Mouse (Mus musculus): ENCODE data around the gene Cog1. TPM values are rescaled to one million over a fixed set of nuclear protein-coding genes. Genes with fewer than 3 reads are reported as not detected.
A peak's percentile ranks its signal among the peaks of the same experiment; 100 is the strongest.

Gene Cog1
- polyA plus RNA-seq, 1 experiment from 2014 or later: 28.8 TPM

DNA sequence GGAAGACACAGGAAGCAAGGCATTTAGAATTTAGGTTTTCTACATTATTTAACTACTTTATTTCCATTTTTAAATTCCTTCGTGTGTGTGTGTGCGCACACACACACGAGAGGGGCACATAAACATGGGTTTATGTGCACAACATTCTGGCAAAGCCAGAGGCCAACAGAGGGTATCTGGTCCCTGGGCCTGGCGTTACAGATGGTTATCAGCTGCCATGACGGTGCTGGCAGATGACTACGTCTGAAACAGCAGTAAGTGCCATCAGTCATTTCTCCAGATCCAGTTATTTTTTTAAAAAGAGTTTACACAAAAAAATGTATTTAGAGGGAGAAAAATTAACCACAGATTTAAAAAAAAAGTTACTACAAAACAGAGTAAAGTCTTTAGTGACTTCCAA lies 17.2 kb downstream of the Cog1 start:
- WGBS: 87% methylated on average over 6 of the region's 6 CpGs
- Histone ChIP-seq H3K4me1 (ENCODE audit: control insufficient read depth, insufficient read depth, low read length) (no peaks in the 10 kb centered on the region; the same call in 1 of the 2 replicates), H3K36me3 (ENCODE audit: control insufficient read depth, insufficient read depth, low read length) (peaks cover 55% of the 10 kb centered on the region), H3K27me3 (replicated peaks; ENCODE audit: control insufficient read depth, insufficient read depth, low read length) (no peaks in the 10 kb centered on the region), H3K27ac (ENCODE audit: low read depth, low read length) (no peak overlapping the region), H3K9ac (ENCODE audit: low read length) (no peak overlapping the region), H3K4me3 (ENCODE audit: low read depth, low read length) (no peak overlapping the region), H3K4me2 (ENCODE audit: low read length) (no peak overlapping the region), H3K9me3 (replicated peaks; ENCODE audit: control insufficient read depth, low read length) (no peaks in the 10 kb centered on the region)
- no peak for DNase-seq (ENCODE audit: low spot score)
- ATAC-seq: no peak

DNA sequence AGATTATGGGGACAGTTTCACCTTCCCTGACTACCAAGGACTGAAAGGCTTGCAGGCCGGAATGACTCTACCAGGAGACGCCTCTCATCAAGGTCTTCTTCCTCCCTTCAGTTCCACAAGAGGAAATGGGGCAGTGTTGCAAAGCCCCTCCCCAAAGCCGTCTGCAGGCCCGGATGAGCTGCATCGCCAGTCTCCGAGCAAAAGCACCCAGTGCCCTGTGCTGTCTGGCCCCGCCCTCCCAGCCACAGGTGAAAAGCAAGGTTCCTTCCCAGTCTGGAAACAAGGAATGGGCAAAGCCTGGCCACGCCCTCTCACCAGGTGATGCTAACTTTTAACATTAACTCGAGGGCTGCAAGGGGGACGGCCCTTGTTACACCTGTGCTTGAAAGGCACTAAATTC lies 17.7 kb downstream of the Cog1 start:
- Histone ChIP-seq H3K9me3 (replicated peaks; ENCODE audit: control insufficient read depth, low read length) (no peaks in the 10 kb centered on the region), H3K4me2 (ENCODE audit: low read length) (no peak overlapping the region), H3K27me3 (replicated peaks; ENCODE audit: control insufficient read depth, insufficient read depth, low read length) (no peaks in the 10 kb centered on the region), H3K27ac (ENCODE audit: low read depth, low read length) (peak overlapping the region; percentile 27; the same call in 1 of the 2 replicates), H3K4me3 (ENCODE audit: low read depth, low read length) (no peak overlapping the region), H3K9ac (ENCODE audit: low read length) (no peak overlapping the region), H3K36me3 (ENCODE audit: control insufficient read depth, insufficient read depth, low read length) (peaks cover 55% of the 10 kb centered on the region), H3K4me1 (ENCODE audit: control insufficient read depth, insufficient read depth, low read length) (no peaks in the 10 kb centered on the region; the same call in 1 of the 2 replicates)
- WGBS: 66% methylated on average over 10 of the region's 10 CpGs
- ATAC-seq (no peak), DNase-seq (ENCODE audit: low spot score) (no peak)

DNA sequence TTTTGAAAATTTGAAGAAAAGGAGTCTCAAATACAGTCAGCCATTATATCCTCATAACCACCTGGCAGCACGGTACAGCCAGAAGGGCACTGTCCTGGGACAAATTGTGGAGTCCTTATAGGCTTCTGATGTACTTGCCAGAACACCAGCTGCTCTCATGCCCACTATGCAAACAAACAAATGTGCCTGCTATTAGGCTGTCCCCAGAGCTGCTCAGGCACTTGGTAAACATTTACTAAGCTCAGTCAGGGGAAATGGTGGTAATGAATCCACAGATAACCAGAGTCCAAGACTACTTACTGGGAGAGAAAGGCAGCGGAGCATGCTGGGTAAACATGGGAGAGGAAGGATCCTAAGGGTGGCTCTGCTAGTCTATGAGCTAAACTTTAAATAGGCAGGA lies 18.2 kb downstream of the Cog1 start:
- H3K4me3 ChIP-seq (ENCODE audit: low read depth, low read length): no peak overlapping the region
- DNase-seq (ENCODE audit: low spot score): peak; percentile 43
- no peak overlapping the region for H3K4me2 ChIP-seq (ENCODE audit: low read length)
- no peaks in the 10 kb centered on the region; the same call in 1 of the 2 replicates for H3K4me1 ChIP-seq (ENCODE audit: control insufficient read depth, insufficient read depth, low read length)
- WGBS: 69% methylated on average over 2 of the region's 2 CpGs
- H3K27me3 ChIP-seq (replicated peaks; ENCODE audit: control insufficient read depth, insufficient read depth, low read length): no peaks in the 10 kb centered on the region
- ATAC-seq: no peak
- no peak overlapping the region for H3K9ac ChIP-seq (ENCODE audit: low read length)
- peaks cover 51% of the 10 kb centered on the region for H3K36me3 ChIP-seq (ENCODE audit: control insufficient read depth, insufficient read depth, low read length)
- no peaks in the 10 kb centered on the region for H3K9me3 ChIP-seq (replicated peaks; ENCODE audit: control insufficient read depth, low read length)
- H3K27ac ChIP-seq (ENCODE audit: low read depth, low read length): no peak overlapping the region

DNA sequence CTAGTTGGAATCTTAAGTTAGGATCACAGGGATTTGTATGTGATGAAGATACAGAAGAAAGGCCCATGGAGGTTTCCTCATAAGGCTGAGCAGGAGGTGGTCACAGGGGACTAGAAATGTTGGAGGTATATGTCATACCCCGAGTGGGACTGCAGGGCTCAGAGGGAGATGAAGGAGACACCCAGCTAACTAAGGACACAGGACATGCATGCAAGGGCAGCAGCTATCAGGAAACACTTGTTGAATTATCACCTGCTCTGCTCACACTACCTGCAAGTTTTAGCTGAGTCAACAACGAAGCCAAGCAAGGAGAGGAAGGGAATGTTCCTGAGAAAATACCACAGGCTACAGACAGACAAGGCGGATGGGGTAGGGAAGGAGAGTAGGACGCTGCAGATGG lies 18.7 kb downstream of the Cog1 start:
- H3K4me2 ChIP-seq (ENCODE audit: low read length): no peak overlapping the region
- no peak for DNase-seq (ENCODE audit: low spot score)
- no peak for ATAC-seq
- H3K4me1 ChIP-seq (ENCODE audit: control insufficient read depth, insufficient read depth, low read length): no peaks in the 10 kb centered on the region; the same call in 1 of the 2 replicates
- H3K4me3 ChIP-seq (ENCODE audit: low read depth, low read length): no peak overlapping the region
- H3K9me3 ChIP-seq (replicated peaks; ENCODE audit: control insufficient read depth, low read length): no peaks in the 10 kb centered on the region
- H3K27me3 ChIP-seq (replicated peaks; ENCODE audit: control insufficient read depth, insufficient read depth, low read length): no peaks in the 10 kb centered on the region
- H3K36me3 ChIP-seq (ENCODE audit: control insufficient read depth, insufficient read depth, low read length): peaks cover 46% of the 10 kb centered on the region
- H3K9ac ChIP-seq (ENCODE audit: low read length): no peak overlapping the region
- no peak overlapping the region for H3K27ac ChIP-seq (ENCODE audit: low read depth, low read length)
- 87% methylated on average over 4 of the region's 4 CpGs for WGBS

DNA sequence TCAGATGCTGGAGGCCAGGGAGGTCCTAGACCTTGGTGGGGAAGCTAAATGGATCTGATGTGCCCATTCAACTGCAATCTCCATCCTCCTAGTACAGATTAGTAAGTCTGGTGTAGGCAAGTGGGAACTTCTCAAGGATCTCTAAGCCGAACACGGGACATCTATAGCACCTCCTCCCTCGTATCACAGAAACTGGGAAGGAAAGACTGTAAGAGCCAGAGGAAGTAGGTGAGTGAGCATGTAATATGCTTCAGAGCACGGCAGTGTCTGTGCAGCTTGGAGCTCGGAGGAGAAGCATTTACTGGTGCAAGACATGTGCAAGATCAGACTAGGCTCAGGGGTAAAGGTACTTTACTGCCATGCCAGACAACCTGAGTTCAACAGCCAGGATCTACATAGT lies 19.9 kb downstream of the Cog1 start:
- no peaks in the 10 kb centered on the region for H3K27me3 ChIP-seq (replicated peaks; ENCODE audit: control insufficient read depth, insufficient read depth, low read length)
- peaks cover 43% of the 10 kb centered on the region for H3K36me3 ChIP-seq (ENCODE audit: control insufficient read depth, insufficient read depth, low read length)
- no peak overlapping the region for H3K4me2 ChIP-seq (ENCODE audit: low read length)
- WGBS: 93% methylated on average over 5 of the region's 5 CpGs
- DNase-seq (ENCODE audit: low spot score): no peak
- H3K4me1 ChIP-seq (ENCODE audit: control insufficient read depth, insufficient read depth, low read length): no peaks in the 10 kb centered on the region; the same call in 1 of the 2 replicates
- H3K4me3 ChIP-seq (ENCODE audit: low read depth, low read length): no peak overlapping the region
- no peak for ATAC-seq
- no peaks in the 10 kb centered on the region for H3K9me3 ChIP-seq (replicated peaks; ENCODE audit: control insufficient read depth, low read length)
- H3K9ac ChIP-seq (ENCODE audit: low read length): no peak overlapping the region
- H3K27ac ChIP-seq (ENCODE audit: low read depth, low read length): no peak overlapping the region

DNA sequence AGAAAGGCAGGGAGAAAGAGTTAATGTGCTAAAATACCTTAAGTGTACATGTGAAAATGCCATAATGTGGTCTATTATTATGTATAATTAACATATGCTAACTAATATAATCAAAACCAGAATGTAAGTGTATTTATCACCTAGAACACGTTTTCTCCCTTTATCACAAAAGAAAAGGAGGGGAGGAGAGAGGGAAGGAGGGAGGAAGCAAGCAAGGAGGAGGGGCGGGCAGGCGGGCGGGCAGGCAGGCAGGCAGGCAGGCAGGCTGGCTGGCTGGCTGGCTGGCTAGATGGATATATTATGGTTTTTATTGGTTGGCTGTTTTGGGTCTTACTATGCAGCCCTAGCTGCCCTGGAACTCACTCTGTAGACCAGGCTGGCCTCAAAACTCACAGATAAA lies 20.7 kb downstream of the Cog1 start:
- Histone ChIP-seq H3K36me3 (ENCODE audit: control insufficient read depth, insufficient read depth, low read length) (peaks cover 43% of the 10 kb centered on the region), H3K27ac (ENCODE audit: low read depth, low read length) (no peak overlapping the region), H3K4me3 (ENCODE audit: low read depth, low read length) (no peak overlapping the region), H3K27me3 (replicated peaks; ENCODE audit: control insufficient read depth, insufficient read depth, low read length) (no peaks in the 10 kb centered on the region), H3K9ac (ENCODE audit: low read length) (no peak overlapping the region), H3K4me2 (ENCODE audit: low read length) (no peak overlapping the region), H3K4me1 (ENCODE audit: control insufficient read depth, insufficient read depth, low read length) (no peaks in the 10 kb centered on the region; the same call in 1 of the 2 replicates), H3K9me3 (replicated peaks; ENCODE audit: control insufficient read depth, low read length) (no peaks in the 10 kb centered on the region)
- ATAC-seq (no peak), DNase-seq (ENCODE audit: low spot score) (no peak)
- WGBS: 78% methylated on average over 4 of the region's 4 CpGs

DNA sequence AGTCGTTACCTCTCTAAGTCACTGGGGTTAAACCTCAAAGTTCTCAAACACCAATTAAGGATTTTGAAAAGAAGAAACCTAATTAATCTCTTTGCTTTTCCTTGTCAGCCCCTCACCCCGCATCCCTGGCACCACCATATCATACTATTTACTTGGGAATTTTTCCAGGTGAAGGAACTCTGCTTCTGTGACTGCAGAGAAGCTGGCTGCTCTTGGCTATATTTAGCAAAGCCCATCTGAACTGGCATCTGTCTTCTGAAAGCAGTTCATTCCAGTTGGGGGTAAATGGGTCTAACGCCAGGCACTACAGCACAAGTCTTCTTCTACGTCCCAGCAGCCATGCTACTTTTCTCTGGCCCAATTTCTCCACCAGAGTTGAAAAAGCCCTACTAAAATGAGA lies 24.6 kb downstream of the Cog1 start:
- H3K27ac ChIP-seq (ENCODE audit: low read depth, low read length): 0 out of 2 replicates have a peak overlapping the region, but pooled peaks have one; percentile 1
- H3K27me3 ChIP-seq (replicated peaks; ENCODE audit: control insufficient read depth, insufficient read depth, low read length): no peaks in the 10 kb centered on the region
- 71% methylated on average over 4 of the region's 4 CpGs for WGBS
- H3K4me1 ChIP-seq (ENCODE audit: control insufficient read depth, insufficient read depth, low read length): no peaks in the 10 kb centered on the region
- no peak overlapping the region for H3K4me3 ChIP-seq (ENCODE audit: low read depth, low read length)
- peaks cover 49% of the 10 kb centered on the region for H3K36me3 ChIP-seq (ENCODE audit: control insufficient read depth, insufficient read depth, low read length)
- DNase-seq (ENCODE audit: low spot score) (peak; percentile 43), ATAC-seq (no peak)
- no peak overlapping the region for H3K4me2 ChIP-seq (ENCODE audit: low read length)
- H3K9me3 ChIP-seq (replicated peaks; ENCODE audit: control insufficient read depth, low read length): no peaks in the 10 kb centered on the region
- no peak overlapping the region for H3K9ac ChIP-seq (ENCODE audit: low read length)

DNA sequence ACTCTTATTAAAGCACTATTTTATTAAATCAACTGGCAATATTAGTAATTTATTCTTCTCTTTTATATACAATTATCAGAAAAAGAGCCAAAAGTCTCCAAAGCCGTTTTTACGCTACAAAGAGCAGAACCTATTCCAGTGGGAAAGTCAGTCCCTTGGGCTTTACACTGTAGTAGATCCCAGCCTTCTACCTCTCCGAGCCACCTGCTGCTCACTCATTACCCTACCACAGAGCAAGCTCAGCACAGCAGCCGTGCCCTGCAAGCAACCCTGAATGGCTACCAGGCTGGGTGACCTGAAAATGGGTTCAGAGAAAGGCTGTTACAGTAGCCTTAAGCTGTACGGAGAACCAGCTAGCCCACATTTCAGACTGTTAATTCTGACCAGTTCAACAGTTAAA lies 25.6 kb downstream of the Cog1 start:
- no peak for ATAC-seq
- DNase-seq (ENCODE audit: low spot score): no peak
- Histone ChIP-seq H3K9ac (ENCODE audit: low read length) (no peak overlapping the region), H3K4me2 (ENCODE audit: low read length) (no peak overlapping the region), H3K36me3 (ENCODE audit: control insufficient read depth, insufficient read depth, low read length) (peaks cover 44% of the 10 kb centered on the region), H3K4me1 (ENCODE audit: control insufficient read depth, insufficient read depth, low read length) (no peaks in the 10 kb centered on the region), H3K9me3 (replicated peaks; ENCODE audit: control insufficient read depth, low read length) (no peaks in the 10 kb centered on the region), H3K4me3 (ENCODE audit: low read depth, low read length) (no peak overlapping the region), H3K27ac (ENCODE audit: low read depth, low read length) (no peak overlapping the region), H3K27me3 (replicated peaks; ENCODE audit: control insufficient read depth, insufficient read depth, low read length) (no peaks in the 10 kb centered on the region)
- WGBS: 85% methylated on average over 5 of the region's 5 CpGs

DNA sequence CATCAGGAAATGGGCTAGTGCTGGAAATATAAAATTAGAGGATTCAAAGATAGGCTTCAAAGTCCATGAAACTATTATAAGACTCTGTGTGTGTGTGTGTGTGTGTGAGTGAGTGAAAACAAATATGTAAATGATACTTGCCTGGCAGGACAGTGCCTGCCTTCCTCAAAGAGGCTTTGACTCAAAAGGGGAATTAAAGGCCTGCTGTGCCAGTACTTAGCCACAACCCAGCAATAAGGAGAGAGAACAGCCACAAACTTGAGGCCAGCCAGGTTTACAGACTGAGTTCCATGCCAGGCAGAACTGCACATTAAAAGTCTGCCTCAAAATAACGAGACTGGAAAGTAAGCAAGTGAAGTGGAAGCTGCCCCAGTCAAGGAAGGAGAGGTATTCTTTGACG lies 27.9 kb downstream of the Cog1 start:
- Histone ChIP-seq H3K4me3 (ENCODE audit: low read depth, low read length) (no peak overlapping the region), H3K9me3 (replicated peaks; ENCODE audit: control insufficient read depth, low read length) (no peaks in the 10 kb centered on the region), H3K4me2 (ENCODE audit: low read length) (no peak overlapping the region), H3K9ac (ENCODE audit: low read length) (no peak overlapping the region), H3K4me1 (ENCODE audit: control insufficient read depth, insufficient read depth, low read length) (no peaks in the 10 kb centered on the region), H3K36me3 (ENCODE audit: control insufficient read depth, insufficient read depth, low read length) (peaks cover 32% of the 10 kb centered on the region), H3K27ac (ENCODE audit: low read depth, low read length) (no peak overlapping the region), H3K27me3 (replicated peaks; ENCODE audit: control insufficient read depth, insufficient read depth, low read length) (no peaks in the 10 kb centered on the region)
- DNase-seq (ENCODE audit: low spot score): no peak
- no peak for ATAC-seq
- 52% methylated on average over 2 of the region's 2 CpGs for WGBS
